Mouse (Mus musculus) megakaryocyte, embryonic 14.5 days (primary cell): ENCODE measurements at regions not wholly inside any gene's neighbourhood (a gene's known extent, or its start where the extent isn't known, plus 50 kb on each side); places are given as distances from the start of the nearest gene placed in this dataset.

ENCODE experiments used
- H3K27me3 ChIP-seq: replicated peaks from 2 replicates; pipeline ENCODE3; 2012; ENCODE audit warnings: inconsistent platforms
- H3K36me3 ChIP-seq: replicated peaks from 2 replicates; pipeline ENCODE3; 2012; ENCODE audit warnings: low read length, inconsistent platforms, mixed read lengths
- H3K4me1 ChIP-seq: 2 replicates; pipeline ENCODE4 v1.6.1; 2012; ENCODE audit warnings: inconsistent platforms
- H3K4me3 ChIP-seq: replicated peaks from 2 replicates; pipeline ENCODE3; 2012; ENCODE audit warnings: moderate library complexity, mild to moderate bottlenecking, inconsistent platforms
- H3K9me3 ChIP-seq: 2 replicates; pipeline ENCODE4 v1.6.1; 2012; ENCODE audit warnings: inconsistent platforms
- FLI1 ChIP-seq: IDR thresholded peaks from 2 replicates; pipeline ENCODE4 v1.6.1; 2012; ENCODE audit warnings: low read length, inconsistent platforms, mixed read lengths
- GATA1 ChIP-seq: IDR thresholded peaks from 3 replicates; pipeline ENCODE4 v1.6.1; 2012; ENCODE audit warnings: mixed read lengths, low read length, inconsistent platforms, borderline replicate concordance

- Histone ChIP-seq H3K9me3 (peaks cover 11% of the 10 kb centered on the region; the same call in 1 of the 2 replicates), H3K27me3 (no peaks in the 10 kb centered on the region), H3K36me3 (no peaks in the 10 kb centered on the region), H3K4me1 (no peaks in the 10 kb centered on the region), H3K4me3 (no peak overlapping the region)
- TF ChIP-seq FLI1: no peak
- TF ChIP-seq GATA1: no peak
Observed at GRCm38 (mm10) chr17:62417584-62417983, 463.5 kb downstream of the Efna5 start.

GRCm38 (mm10) chr17:62415152-62415551 lies 466.0 kb downstream of the Efna5 start:
- TF ChIP-seq FLI1 (no peak), GATA1 (no peak)
- no peaks in the 10 kb centered on the region for H3K4me1 ChIP-seq
- H3K27me3 ChIP-seq: no peaks in the 10 kb centered on the region
- H3K36me3 ChIP-seq: no peaks in the 10 kb centered on the region
- no peak overlapping the region for H3K4me3 ChIP-seq
- H3K9me3 ChIP-seq: peaks cover 11% of the 10 kb centered on the region; the same call in 1 of the 2 replicates

GRCm38 (mm10) chr17:62412666-62413180 lies 468.4 kb downstream of the Efna5 start:
- Histone ChIP-seq H3K36me3 (no peaks in the 10 kb centered on the region), H3K4me3 (no peak overlapping the region), H3K27me3 (no peaks in the 10 kb centered on the region), H3K4me1 (no peaks in the 10 kb centered on the region), H3K9me3 (peaks cover 11% of the 10 kb centered on the region; the same call in 1 of the 2 replicates)
- TF ChIP-seq FLI1: no peak
- TF ChIP-seq GATA1: no peak

- Histone ChIP-seq H3K36me3 (no peaks in the 10 kb centered on the region), H3K4me3 (no peak overlapping the region), H3K4me1 (no peaks in the 10 kb centered on the region), H3K27me3 (no peaks in the 10 kb centered on the region), H3K9me3 (0 out of 2 replicates have a peak, but pooled peaks cover 2% of the 10 kb centered on the region)
- TF ChIP-seq FLI1 (no peak), GATA1 (no peak)
Observed at GRCm38 (mm10) chr17:62403739-62404138, 477.4 kb downstream of the Efna5 start.

GRCm38 (mm10) chr17:62393355-62394006 lies 487.6 kb downstream of the Efna5 start:
- Histone ChIP-seq H3K4me3 (no peak overlapping the region), H3K27me3 (no peaks in the 10 kb centered on the region), H3K9me3 (no peaks in the 10 kb centered on the region), H3K4me1 (no peaks in the 10 kb centered on the region), H3K36me3 (no peaks in the 10 kb centered on the region)
- TF ChIP-seq GATA1 (no peak), FLI1 (no peak)

GRCm38 (mm10) chr17:62384053-62384452 lies 497.1 kb downstream of the Efna5 start:
- no peak overlapping the region for H3K4me3 ChIP-seq
- TF ChIP-seq GATA1: no peak
- TF ChIP-seq FLI1: no peak
- H3K4me1 ChIP-seq: no peaks in the 10 kb centered on the region
- no peaks in the 10 kb centered on the region for H3K27me3 ChIP-seq
- peaks cover 13% of the 10 kb centered on the region for H3K9me3 ChIP-seq
- no peaks in the 10 kb centered on the region for H3K36me3 ChIP-seq

GRCm38 (mm10) chr17:62378868-62379417 lies 502.2 kb downstream of the Efna5 start:
- peaks cover 10% of the 10 kb centered on the region for H3K9me3 ChIP-seq
- no peaks in the 10 kb centered on the region for H3K4me1 ChIP-seq
- H3K27me3 ChIP-seq: no peaks in the 10 kb centered on the region
- TF ChIP-seq GATA1 (no peak), FLI1 (no peak)
- no peaks in the 10 kb centered on the region for H3K36me3 ChIP-seq
- no peak overlapping the region for H3K4me3 ChIP-seq

GRCm38 (mm10) chr17:62369100-62369499 lies 512.0 kb downstream of the Efna5 start:
- no peak overlapping the region for H3K4me3 ChIP-seq
- H3K4me1 ChIP-seq: no peaks in the 10 kb centered on the region
- H3K9me3 ChIP-seq: 0 out of 2 replicates have a peak, but pooled peaks cover 5% of the 10 kb centered on the region
- no peaks in the 10 kb centered on the region for H3K27me3 ChIP-seq
- H3K36me3 ChIP-seq: no peaks in the 10 kb centered on the region
- TF ChIP-seq FLI1: no peak
- no peak for TF ChIP-seq GATA1

- no peaks in the 10 kb centered on the region for H3K36me3 ChIP-seq
- TF ChIP-seq FLI1: no peak
- no peak for TF ChIP-seq GATA1
- H3K4me1 ChIP-seq: no peaks in the 10 kb centered on the region
- H3K4me3 ChIP-seq: no peak overlapping the region
- H3K9me3 ChIP-seq: peaks cover 8% of the 10 kb centered on the region; the same call in 1 of the 2 replicates
- no peaks in the 10 kb centered on the region for H3K27me3 ChIP-seq
Observed at GRCm38 (mm10) chr17:62367937-62368336, 513.2 kb downstream of the Efna5 start.

GRCm38 (mm10) chr17:62358323-62358722 lies 522.8 kb downstream of the Efna5 start:
- no peak for TF ChIP-seq GATA1
- TF ChIP-seq FLI1: no peak
- H3K4me3 ChIP-seq: no peak overlapping the region
- no peaks in the 10 kb centered on the region for H3K27me3 ChIP-seq
- H3K4me1 ChIP-seq: no peaks in the 10 kb centered on the region
- H3K9me3 ChIP-seq: peaks cover under 1% of the 10 kb centered on the region; the same call in 1 of the 2 replicates
- H3K36me3 ChIP-seq: no peaks in the 10 kb centered on the region
